Mouse (Mus musculus) bone marrow, adult 2 months (tissue): Measurements from ENCODE around the gene Irs2.

Experiments used
- CTCF ChIP-seq: fragments of 200-500 bp; IDR thresholded peaks from 2 replicates; pipeline ENCODE4 v1.5.1; 2011; ENCODE audit warnings: low read length, control low read depth; ENCODE audit not compliant: control insufficient read depth, insufficient read depth
- POLR2A ChIP-seq: fragments of 200-500 bp; IDR thresholded peaks from 2 replicates; pipeline ENCODE4 v1.6.1; 2011; ENCODE audit warnings: low read depth, mild to moderate bottlenecking, control low read depth, low read length, borderline replicate concordance; ENCODE audit not compliant: control insufficient read depth

DNA sequence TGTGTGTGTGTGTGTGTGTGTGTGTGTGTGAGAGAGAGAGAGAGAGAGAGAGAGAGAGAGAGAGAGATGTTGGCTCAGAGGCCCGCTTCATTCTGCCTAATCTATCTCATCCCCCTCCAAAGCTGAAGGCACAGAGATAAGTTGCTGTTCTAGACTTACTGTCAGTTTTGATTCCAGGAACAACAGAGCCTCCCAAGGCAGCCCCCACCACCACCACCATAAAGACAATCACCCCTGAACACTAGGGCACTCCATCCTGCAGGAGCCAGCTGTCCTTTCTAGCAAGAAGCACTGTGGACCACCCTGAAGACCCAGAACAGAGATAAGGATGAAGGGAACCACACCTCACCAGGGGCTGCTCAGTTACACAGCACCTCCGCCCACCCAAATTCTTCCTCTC lies 12.0 kb downstream of the Irs2 start:
- TF ChIP-seq CTCF (no peak), POLR2A (no peak)
